Mouse (Mus musculus): Measurements from ENCODE around the gene Olfr1369-ps1.
"Not testable (repeated sequence)": the region's sequence is repeated elsewhere in the genome, so short reads cannot be mapped to it uniquely, and the experiment has no call there.

Gene Olfr1369-ps1

GRCm38 (mm10) chr13:21111183-21111582 lies at the start of gene Olfr1369-ps1:
TSS of gene Olfr1369-ps1 (plus strand) at chr13:21111483.
- not testable (repeated sequence) for DNase-seq (ENCODE audit: low read depth)

GRCm38 (mm10) chr13:21066021-21066420 lies 45.3 kb upstream of the Olfr1369-ps1 start:
- DNase-seq (ENCODE audit: low read depth), result no peak

GRCm38 (mm10) chr13:21074847-21075246 lies 36.4 kb upstream of the Olfr1369-ps1 start, which contains the start of gene Olfr1370:
TSS of gene Olfr1370 (minus strand) at chr13:21074947.
- DNase-seq (ENCODE audit: low read depth), result no peak

- no peak for DNase-seq (ENCODE audit: low read depth)
Measured at GRCm38 (mm10) chr13:21082686-21083085, 28.6 kb upstream of the Olfr1369-ps1 start.

- DNase-seq (ENCODE audit: low read depth), result no peak
Measured at GRCm38 (mm10) chr13:21109759-21110158, 1.5 kb upstream of the Olfr1369-ps1 start.

GRCm38 (mm10) chr13:21110441-21110840 lies 842 bp upstream of the Olfr1369-ps1 start:
- no peak for DNase-seq (ENCODE audit: low read depth)

- peak; percentile 14 for DNase-seq (ENCODE audit: low read depth)
Measured at GRCm38 (mm10) chr13:21114121-21114520, 2.8 kb downstream of the Olfr1369-ps1 start.

- not testable (repeated sequence) for DNase-seq (ENCODE audit: low read depth)
Measured at GRCm38 (mm10) chr13:21129339-21129738, 18.1 kb downstream of the Olfr1369-ps1 start, which contains the start of gene Olfr263. TSS of gene Olfr263 (plus strand) at chr13:21129639.

GRCm38 (mm10) chr13:21142421-21142820 lies 31.1 kb downstream of the Olfr1369-ps1 start:
- DNase-seq (ENCODE audit: low read depth), result peak; percentile 21

GRCm38 (mm10) chr13:21145767-21146166 lies 34.5 kb downstream of the Olfr1369-ps1 start, which contains the start of gene Olfr1368:
TSS of gene Olfr1368 (minus strand) at chr13:21145867.
- no peak for DNase-seq (ENCODE audit: low read depth)

- no peak for DNase-seq (ENCODE audit: low read depth)
Measured at GRCm38 (mm10) chr13:21155888-21156287, 44.6 kb downstream of the Olfr1369-ps1 start.

GRCm38 (mm10) chr13:21158071-21158470 lies 46.8 kb downstream of the Olfr1369-ps1 start:
- no peak for DNase-seq (ENCODE audit: low read depth)

- DNase-seq (ENCODE audit: low read depth), result peak; percentile 90
Measured at GRCm38 (mm10) chr13:21158785-21159474, 47.6 kb downstream of the Olfr1369-ps1 start.

GRCm38 (mm10) chr13:21159475-21159819 lies 48.2 kb downstream of the Olfr1369-ps1 start:
- DNase-seq (ENCODE audit: low read depth), result peak; percentile 43

- no peak for DNase-seq (ENCODE audit: low read depth)
Measured at GRCm38 (mm10) chr13:21160041-21160511, 48.8 kb downstream of the Olfr1369-ps1 start.

- DNase-seq (ENCODE audit: low read depth), result peak; percentile 93
Measured at GRCm38 (mm10) chr13:21160657-21161590, 49.6 kb downstream of the Olfr1369-ps1 start.

- DNase-seq (ENCODE audit: low read depth), result no peak
Measured at GRCm38 (mm10) chr13:21161591-21161990, 50.3 kb downstream of the Olfr1369-ps1 start.

- DNase-seq (ENCODE audit: low read depth), result no peak
Measured at GRCm38 (mm10) chr13:21162591-21162990, 51.3 kb downstream of the Olfr1369-ps1 start.

GRCm38 (mm10) chr13:21166936-21167909 lies 55.9 kb downstream of the Olfr1369-ps1 start:
- DNase-seq (ENCODE audit: low read depth), result peak; percentile 91

- peak; percentile 84 for DNase-seq (ENCODE audit: low read depth)
Measured at GRCm38 (mm10) chr13:21167910-21168300, 56.6 kb downstream of the Olfr1369-ps1 start.

GRCm38 (mm10) chr13:21168371-21169011 lies 57.2 kb downstream of the Olfr1369-ps1 start:
- DNase-seq (ENCODE audit: low read depth), result peak; percentile 75
